Mouse (Mus musculus) ES-Bruce4 (cell line): ENCODE measurements at regions not wholly inside any gene's neighbourhood (a gene's known extent, or its start where the extent isn't known, plus 50 kb on each side); places are given as distances from the start of the nearest gene placed in this dataset.

Source experiments
- CTCF ChIP-seq: IDR thresholded peaks from one replicate; pipeline ENCODE4 v1.8.1; 2011; ENCODE audit warnings: low read depth, low read length
- EP300 ChIP-seq: IDR thresholded peaks from 2 replicates; pipeline ENCODE4 v1.6.1; 2011; ENCODE audit warnings: low read depth, low read length; ENCODE audit not compliant: insufficient read depth
- POLR2A ChIP-seq: IDR thresholded peaks from one replicate; pipeline ENCODE4 v1.8.1; 2011; ENCODE audit warnings: low read length; ENCODE audit not compliant: insufficient read depth

- TF ChIP-seq CTCF (no peak), POLR2A (no peak), EP300 (no peak)
These were observed 92.5 kb upstream of the N6amt1 start for GRCm38 (mm10) chr16:87261527-87261926.
